Mouse (Mus musculus) hindbrain, embryonic 14.5 days (tissue): ENCODE data around the gene Lgr4. TPM values are rescaled to one million over a fixed set of nuclear protein-coding genes. Genes with fewer than 3 reads are reported as not detected.

ENCODE experiments used
- ATAC-seq: fragments of 200-750 bp; cut with Nextera tagmentation; 2 replicates; pipeline ENCODE4 v1.8.0; 2017; ENCODE audit warnings: moderate number of reproducible peaks, mild to moderate bottlenecking, moderate TSS enrichment, moderate library complexity; ENCODE audit not compliant: low FRiP score
- DNase-seq: peaks from one replicate; pipeline ENCODE4 v3.0.0-alpha.2; 2015; ENCODE audit warnings: low spot score
- H3K27ac ChIP-seq: fragments of 300-500 bp; sonication (generic); 2 replicates; pipeline ENCODE4 v1.5.1; 2014; ENCODE audit warnings: mild to moderate bottlenecking, moderate library complexity
- H3K27me3 ChIP-seq: fragments of 300-500 bp; sonication (generic); 2 replicates; pipeline ENCODE4 v1.6.1; 2014; ENCODE audit warnings: mild to moderate bottlenecking, low read length, mixed read lengths; ENCODE audit not compliant: control insufficient read depth, insufficient read depth
- H3K36me3 ChIP-seq: fragments of 300-500 bp; sonication (generic); replicated peaks from 2 replicates; pipeline ENCODE4 v1.6.1; 2014; ENCODE audit not compliant: control insufficient read depth, insufficient read depth
- H3K4me1 ChIP-seq: fragments of 300-500 bp; sonication (generic); replicated peaks from 2 replicates; pipeline ENCODE4 v1.6.1; 2014; ENCODE audit warnings: antibody characterized with exemption, low read length, mixed read lengths; ENCODE audit not compliant: control insufficient read depth, insufficient read depth
- H3K4me2 ChIP-seq: fragments of 300-500 bp; sonication (generic); replicated peaks from 2 replicates; pipeline ENCODE4 v1.6.1; 2014; ENCODE audit warnings: mild to moderate bottlenecking, moderate library complexity
- H3K4me3 ChIP-seq: fragments of 300-500 bp; sonication (generic); replicated peaks from 2 replicates; pipeline ENCODE4 v1.5.1; 2014; ENCODE audit warnings: mild to moderate bottlenecking, low read length
- H3K9ac ChIP-seq: fragments of 300-500 bp; sonication (generic); 2 replicates; pipeline ENCODE4 v1.6.1; 2014
- H3K9me3 ChIP-seq: fragments of 300-500 bp; sonication (generic); 2 replicates; pipeline ENCODE4 v1.6.1; 2016; ENCODE audit warnings: low read length; ENCODE audit not compliant: control insufficient read depth
- WGBS: fragments of 180-500 bp; shearing (Covaris S2); extraction: QIAGEN DNeasy Blood & Tissue Kit; methylation state at CpG from one replicate; pipeline ENCODE4 v1.1.7; 2014; 5-methylcytosine and 5-hydroxymethylcytosine counted together
- polyA plus RNA-seq: library from polyadenylated mRNA; unstranded; fragments of >200 nt; fragmentation: Nextera tagmentation; extraction: Ambion mirVana; gene quantifications from 2 replicates; pipeline ENCODE4 v1.2.1, GENCODE M21; 2014

The Lgr4 gene
- polyA plus RNA-seq, 1 experiment from 2014 or later: 13.6 TPM

DNA sequence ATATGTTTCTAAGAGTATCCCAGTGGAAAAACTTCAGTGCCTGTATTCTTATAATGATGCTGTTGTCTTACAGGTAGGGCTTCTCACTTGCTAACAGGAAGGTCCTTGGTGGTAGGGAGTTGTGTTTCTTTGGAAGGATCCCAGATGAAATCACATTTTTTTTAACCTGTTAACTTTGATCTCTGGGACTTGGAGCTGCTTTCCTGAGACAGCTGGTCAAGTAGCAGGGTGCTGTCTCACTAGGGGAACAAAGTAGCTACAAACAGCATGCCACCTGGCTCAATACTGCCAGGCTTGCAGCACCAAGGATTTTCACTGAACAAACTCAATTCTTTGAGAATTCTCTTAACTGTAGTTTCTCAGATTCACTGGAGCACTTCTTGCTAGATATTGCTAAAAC lies 10.4 kb downstream of the Lgr4 start:
- Histone ChIP-seq H3K4me1 (peaks cover 11% of the 10 kb centered on the region; the same call in 1 of the 2 replicates), H3K9ac (no peak overlapping the region), H3K4me2 (no peak overlapping the region), H3K27ac (no peak overlapping the region), H3K9me3 (no peaks in the 10 kb centered on the region), H3K36me3 (no peaks in the 10 kb centered on the region), H3K4me3 (no peak overlapping the region), H3K27me3 (no peaks in the 10 kb centered on the region)
- ATAC-seq (no peak), DNase-seq (no peak)

DNA sequence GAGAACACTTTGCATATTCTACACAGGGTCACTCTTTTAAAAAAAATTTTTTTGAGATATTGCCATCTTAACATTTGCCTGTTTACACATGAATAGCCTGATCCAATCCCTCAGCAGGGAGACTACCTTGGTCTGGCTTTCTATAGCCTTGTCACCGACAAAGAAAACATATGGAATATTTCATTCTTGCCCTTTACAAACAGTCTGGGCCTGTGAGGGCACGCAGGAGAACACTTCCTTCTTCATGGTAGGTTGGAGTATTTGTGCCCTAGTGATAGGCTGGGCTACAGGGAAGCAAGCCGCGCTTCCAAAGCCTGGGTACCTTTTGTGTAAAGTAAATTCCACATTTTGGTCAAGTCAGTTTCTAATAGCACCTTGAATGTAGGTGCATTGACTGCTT lies 11.3 kb downstream of the Lgr4 start:
- peaks cover 11% of the 10 kb centered on the region; the same call in 1 of the 2 replicates for H3K4me1 ChIP-seq
- H3K27me3 ChIP-seq: no peaks in the 10 kb centered on the region
- H3K4me3 ChIP-seq: no peak overlapping the region
- no peaks in the 10 kb centered on the region for H3K9me3 ChIP-seq
- H3K27ac ChIP-seq: 0 out of 2 replicates have a peak overlapping the region, but pooled peaks have one; percentile 14
- 70% methylated on average over 4 of the region's 4 CpGs for WGBS
- DNase-seq: no peak
- H3K4me2 ChIP-seq: no peak overlapping the region
- ATAC-seq: no peak
- no peak overlapping the region for H3K9ac ChIP-seq
- H3K36me3 ChIP-seq: no peaks in the 10 kb centered on the region

DNA sequence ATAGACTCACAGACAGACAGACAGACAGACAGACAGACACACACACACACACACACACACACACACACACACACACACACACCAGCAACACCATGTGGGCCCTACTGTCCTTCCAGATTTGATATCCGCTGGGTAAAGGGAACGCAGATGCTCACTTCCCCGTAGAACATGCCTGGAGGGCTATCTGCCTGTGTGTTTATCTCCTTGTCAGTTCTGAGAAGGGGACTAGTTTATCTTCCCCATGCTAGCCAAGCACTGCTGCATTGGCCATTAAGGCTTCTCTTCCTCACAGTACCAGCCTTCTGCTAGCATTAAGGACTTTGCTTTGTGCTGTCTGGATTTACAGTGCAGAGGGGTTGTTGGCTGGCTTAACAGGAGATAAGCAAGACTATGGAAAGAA lies 11.8 kb downstream of the Lgr4 start:
- Histone ChIP-seq H3K4me3 (no peak overlapping the region), H3K27ac (0 out of 2 replicates have a peak overlapping the region, but pooled peaks have one; percentile 47), H3K9ac (no peak overlapping the region), H3K27me3 (no peaks in the 10 kb centered on the region), H3K4me2 (no peak overlapping the region), H3K36me3 (no peaks in the 10 kb centered on the region), H3K4me1 (peaks cover 11% of the 10 kb centered on the region; the same call in 1 of the 2 replicates), H3K9me3 (no peaks in the 10 kb centered on the region)
- 64% methylated on average over 3 of the region's 3 CpGs for WGBS
- no peak for DNase-seq
- no peak for ATAC-seq

DNA sequence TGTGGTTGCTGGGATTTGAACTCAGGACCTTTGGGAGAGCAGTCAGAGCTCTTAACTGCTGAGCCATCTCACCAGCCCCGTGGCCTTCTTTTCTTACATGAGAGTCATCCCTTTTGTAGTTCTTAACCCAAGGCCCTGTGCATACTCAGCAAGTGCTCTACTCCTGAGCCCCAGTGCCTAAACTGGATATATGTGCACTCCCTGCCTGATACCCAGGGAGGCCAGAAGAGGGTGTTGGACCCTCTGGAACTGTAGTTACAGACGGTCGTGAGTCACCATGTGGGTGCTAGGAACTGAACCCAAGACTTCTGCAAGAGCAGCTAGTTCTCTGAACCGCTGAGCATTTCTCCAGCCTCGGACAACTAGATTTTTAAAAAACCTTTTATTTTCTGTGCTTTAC lies 12.9 kb downstream of the Lgr4 start:
- DNase-seq (no peak), ATAC-seq (no peak)
- 94% methylated on average over 5 of the region's 5 CpGs for WGBS
- no peaks in the 10 kb centered on the region for H3K9me3 ChIP-seq
- H3K9ac ChIP-seq: no peak overlapping the region
- no peaks in the 10 kb centered on the region for H3K27me3 ChIP-seq
- no peak overlapping the region for H3K27ac ChIP-seq
- no peaks in the 10 kb centered on the region for H3K36me3 ChIP-seq
- H3K4me1 ChIP-seq: peaks cover 9% of the 10 kb centered on the region; the same call in 1 of the 2 replicates
- H3K4me3 ChIP-seq: no peak overlapping the region
- no peak overlapping the region for H3K4me2 ChIP-seq

GRCm38 (mm10) chr2:109930771-109931170 lies 13.3 kb downstream of the Lgr4 start:
- ATAC-seq: no peak
- Histone ChIP-seq H3K27me3 (no peaks in the 10 kb centered on the region), H3K4me3 (no peak overlapping the region), H3K9me3 (no peaks in the 10 kb centered on the region), H3K36me3 (no peaks in the 10 kb centered on the region), H3K4me2 (no peak overlapping the region), H3K9ac (no peak overlapping the region), H3K27ac (no peak overlapping the region), H3K4me1 (peaks cover 9% of the 10 kb centered on the region; the same call in 1 of the 2 replicates)
- WGBS: 95% methylated on average over 4 of the region's 4 CpGs
- no peak for DNase-seq

GRCm38 (mm10) chr2:109931978-109932780 lies 14.7 kb downstream of the Lgr4 start:
- Histone ChIP-seq H3K9ac (peak overlapping the region; percentile 13; the same call in 1 of the 2 replicates), H3K4me2 (no peak overlapping the region), H3K27ac (no peak overlapping the region), H3K36me3 (no peaks in the 10 kb centered on the region), H3K4me1 (peaks cover 9% of the 10 kb centered on the region; the same call in 1 of the 2 replicates), H3K9me3 (no peaks in the 10 kb centered on the region), H3K27me3 (no peaks in the 10 kb centered on the region), H3K4me3 (no peak overlapping the region)
- ATAC-seq (no peak), DNase-seq (no peak)
- WGBS: 57% methylated on average over 13 of the region's 13 CpGs

- no peaks in the 10 kb centered on the region for H3K27me3 ChIP-seq
- no peak for ATAC-seq
- H3K4me3 ChIP-seq: no peak overlapping the region
- no peak for DNase-seq
- no peak overlapping the region for H3K4me2 ChIP-seq
- 76% methylated on average over 3 of the region's 3 CpGs for WGBS
- no peak overlapping the region for H3K9ac ChIP-seq
- no peaks in the 10 kb centered on the region for H3K9me3 ChIP-seq
- no peaks in the 10 kb centered on the region for H3K36me3 ChIP-seq
- H3K27ac ChIP-seq: no peak overlapping the region
- H3K4me1 ChIP-seq: peaks cover 9% of the 10 kb centered on the region; the same call in 1 of the 2 replicates
These were observed 15.7 kb downstream of the Lgr4 start for GRCm38 (mm10) chr2:109933151-109933550.

DNA sequence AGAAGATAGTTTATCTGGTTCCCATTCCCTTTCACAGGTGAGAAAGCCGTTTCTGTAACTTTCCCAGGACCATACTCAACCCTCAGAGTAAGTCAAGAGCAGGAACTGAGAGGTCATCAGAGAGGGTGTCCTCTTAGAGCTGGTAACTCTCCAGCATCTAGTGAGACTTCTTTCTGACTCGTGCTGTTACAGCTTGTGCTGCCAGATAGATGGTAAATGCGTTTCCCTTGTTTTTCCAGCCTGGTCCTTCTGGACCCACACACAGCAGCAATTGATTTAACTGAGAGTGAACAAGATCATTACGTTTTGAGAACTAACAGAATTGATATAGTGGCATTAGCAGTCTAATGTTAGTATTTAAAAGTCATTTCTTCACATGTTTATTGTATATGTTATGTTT lies 16.6 kb downstream of the Lgr4 start:
- no peak overlapping the region for H3K4me3 ChIP-seq
- WGBS: 73% methylated on average over 4 of the region's 4 CpGs
- H3K9ac ChIP-seq: no peak overlapping the region
- no peaks in the 10 kb centered on the region for H3K9me3 ChIP-seq
- ATAC-seq (no peak), DNase-seq (no peak)
- peaks cover 9% of the 10 kb centered on the region; the same call in 1 of the 2 replicates for H3K4me1 ChIP-seq
- H3K27me3 ChIP-seq: no peaks in the 10 kb centered on the region
- no peak overlapping the region for H3K4me2 ChIP-seq
- no peaks in the 10 kb centered on the region for H3K36me3 ChIP-seq
- H3K27ac ChIP-seq: no peak overlapping the region

GRCm38 (mm10) chr2:109935194-109935593 lies 17.7 kb downstream of the Lgr4 start:
- Histone ChIP-seq H3K4me1 (peaks cover 9% of the 10 kb centered on the region; the same call in 1 of the 2 replicates), H3K9ac (no peak overlapping the region), H3K27ac (no peak overlapping the region), H3K36me3 (no peaks in the 10 kb centered on the region), H3K9me3 (no peaks in the 10 kb centered on the region), H3K4me3 (no peak overlapping the region), H3K4me2 (no peak overlapping the region), H3K27me3 (no peaks in the 10 kb centered on the region)
- ATAC-seq: no peak
- WGBS: 93% methylated on average over 3 of the region's 3 CpGs
- no peak for DNase-seq
